22 mouse cellular contexts compared by ENCODE assay signal in genomic region chr4:129326191-129326590, GRCm38 (mm10). TPM values are rescaled to one million over a fixed set of nuclear protein-coding genes. Genes with fewer than 3 reads are reported as not detected.
A peak's percentile ranks its signal among the peaks of the same experiment; 100 is the strongest.
DNase-seq lines count a peak whose midpoint lies in the region; ATAC-seq and TF ChIP-seq lines count a peak whose summit lies in the region.
"Had no signal": no experiment of that assay in that cellular context is flagged by ENCODE, and none has a peak within 500 bp of the region (broad histone marks: within the 10 kb centered on the region; RNA-seq: fewer than 3 reads in every experiment).

No protein-coding gene starts in this region.

- peaks cover 95% of the 10 kb centered on the region for H3K36me3 ChIP-seq in kidney, embryonic 15.5 days
- peaks cover 35% of the 10 kb centered on the region for H3K36me3 ChIP-seq in liver, adult 2 months (ENCODE audit: control insufficient read depth, insufficient read depth, low read length)
- peaks cover 70% of the 10 kb centered on the region for H3K36me3 ChIP-seq in heart, embryonic 12.5 days

- H3K27me3 ChIP-seq in kidney, embryonic 15.5 days: no peaks in the 10 kb centered on the region
- H3K27me3 ChIP-seq in liver, adult 2 months (ENCODE audit: control insufficient read depth, insufficient read depth, low read length): no peaks in the 10 kb centered on the region
- H3K27me3 ChIP-seq in heart, embryonic 12.5 days (replicated peaks): no peaks in the 10 kb centered on the region
- H3K27me3 ChIP-seq: forebrain, embryonic 13.5 days; hindbrain, embryonic 12.5 days had no signal

- peaks cover 16% of the 10 kb centered on the region for H3K4me1 ChIP-seq in kidney, embryonic 15.5 days
- peaks cover 26% of the 10 kb centered on the region for H3K4me1 ChIP-seq in liver, adult 2 months (ENCODE audit: control insufficient read depth, insufficient read depth, low read length)
- peaks cover 14% of the 10 kb centered on the region for H3K4me1 ChIP-seq in heart, embryonic 12.5 days (replicated peaks)

- no peak overlapping the region for H3K4me3 ChIP-seq in kidney, embryonic 15.5 days (replicated peaks)
- no peak overlapping the region for H3K4me3 ChIP-seq in liver, adult 2 months (ENCODE audit: insufficient read depth, low read depth, low read length)
- no peak overlapping the region for H3K4me3 ChIP-seq in heart, embryonic 12.5 days
- H3K4me3 ChIP-seq: embryonic facial prominence, embryonic 10.5 days; forebrain, embryonic 13.5 days; hindbrain, embryonic 12.5 days had no signal

- WGBS in kidney, embryonic 15.5 days: 79% methylated on average over 1 of the region's 1 CpGs
- WGBS in liver, adult 2 months: 7% methylated on average over 1 of the region's 1 CpGs
- WGBS in heart, embryonic 12.5 days: 78% methylated on average over 1 of the region's 1 CpGs

- peaks cover 19% of the 10 kb centered on the region for H3K79me2 ChIP-seq in liver, adult 2 months (ENCODE audit: control insufficient read depth, insufficient read depth, low read length)

- no peak overlapping the region for H3K4me2 ChIP-seq in kidney, embryonic 15.5 days
- no peak overlapping the region for H3K4me2 ChIP-seq in heart, embryonic 12.5 days
- H3K4me2 ChIP-seq: forebrain, embryonic 13.5 days; hindbrain, embryonic 12.5 days had no signal

- no peak overlapping the region for H3K9ac ChIP-seq in kidney, embryonic 15.5 days
- peak overlapping the region; percentile 21 for H3K9ac ChIP-seq in liver, adult 2 months (ENCODE audit: low read depth, low read length)
- no peak overlapping the region for H3K9ac ChIP-seq in heart, embryonic 12.5 days
- H3K9ac ChIP-seq: forebrain, embryonic 13.5 days; forebrain, postnatal 0 days; hindbrain, embryonic 12.5 days had no signal

- no peak for TF ChIP-seq CTCF in liver, adult 2 months (IDR thresholded peaks at IDR 0.05; ENCODE audit: low read depth, low read length)

- peak; percentile 23 for DNase-seq in adrenal gland, adult 2 months
- no peak for DNase-seq in adrenal gland, adult 18-20 months (ENCODE audit: low spot score in 2 of 2)
- DNase-seq in kidney, adult 8-10 months: peak; percentile 33 to 69
- peak; percentile 83 for DNase-seq in liver, adult 2 months (ENCODE audit: extremely low read depth, low read depth, low spot score)
- DNase-seq in liver: no peak
- DNase-seq: adrenal gland, postnatal 25 days; B cell, adult 2 months; cerebellum, adult 18-20 months; cerebellum, adult 9-11 months; cerebellum, postnatal 36 days; forebrain, postnatal 0 days; gastrocnemius, postnatal 36 days; heart, adult 11 months; heart, postnatal 10 days; heart, postnatal 4 days had no signal

- H3K9me3 ChIP-seq in kidney, embryonic 15.5 days (replicated peaks): no peaks in the 10 kb centered on the region
- H3K9me3 ChIP-seq in heart, embryonic 12.5 days (replicated peaks): no peaks in the 10 kb centered on the region
- H3K9me3 ChIP-seq: embryonic facial prominence, embryonic 10.5 days; forebrain, embryonic 13.5 days; hindbrain, embryonic 12.5 days had no signal

- no peak for ATAC-seq in kidney, embryonic 15.5 days (replicated peaks; ENCODE audit: low FRiP score)
- ATAC-seq in heart, embryonic 12.5 days (ENCODE audit: insufficient number of reproducible peaks, low FRiP score): no peak
- ATAC-seq: CD4-positive, CD25-positive, alpha-beta regulatory T cell, adult 4 months; forebrain, embryonic 13.5 days; forebrain, postnatal 0 days; hindbrain, embryonic 16.5 days had no signal

- TF ChIP-seq POLR2A in liver, adult 2 months (IDR thresholded peaks at IDR 0.05; ENCODE audit: extremely low read depth, insufficient read depth, low read length): no peak

- no peak overlapping the region for H3K27ac ChIP-seq in kidney, embryonic 15.5 days
- peak overlapping the region; percentile 90 for H3K27ac ChIP-seq in liver, adult 2 months (replicated peaks; ENCODE audit: insufficient read depth, low read depth, low read length)
- H3K27ac ChIP-seq in heart, embryonic 12.5 days (ENCODE audit: poor library complexity, severe bottlenecking): no peak overlapping the region
- H3K27ac ChIP-seq: embryonic facial prominence, embryonic 10.5 days; forebrain, embryonic 13.5 days; hindbrain, embryonic 12.5 days had no signal

RNA-seq across cellular contexts. Expression of gene Rbbp4, which starts 9.0 kb away (rescaled TPM):
- total RNA-seq in adrenal gland, adult 2 months (2021): 100 to 1,000 TPM; 116 to 144 TPM
- polyA plus RNA-seq in adrenal gland, adult 2 months (2012; rRNA removed): 9.7 and 10.4 TPM in 2 replicates
- total RNA-seq in adrenal gland, adult 18-20 months (2021): 100 to 1,000 TPM; 128 to 132 TPM
- polyA plus RNA-seq in kidney, embryonic 15.5 days (2015; fragmentation: Nextera tagmentation; extraction: Ambion mirVana): 430 and 490 TPM in 2 replicates
- 40.3 and 47.2 TPM in 2 replicates for total RNA-seq in liver, adult 2 months (2014; rRNA removed)
- 15.1 and 17.2 TPM in 2 replicates for polyA plus RNA-seq in liver, adult 2 months (2012; rRNA removed)
- polyA plus RNA-seq in heart, embryonic 12.5 days (2016; fragmentation: Nextera tagmentation; extraction: Ambion mirVana): 342 TPM in 2 replicates

RNA-seq across cellular contexts. Expression of gene Zbtb8os, which starts 9.3 kb away (rescaled TPM):
- total RNA-seq in adrenal gland, adult 2 months (2021): 10 to 100 TPM; 42.7 to 48.4 TPM
- polyA plus RNA-seq in adrenal gland, adult 2 months (2012; rRNA removed): 4.1 and 5.3 TPM in 2 replicates
- 10 to 100 TPM; 49.4 to 52.4 TPM for total RNA-seq in adrenal gland, adult 18-20 months (2021)
- polyA plus RNA-seq in kidney, embryonic 15.5 days (2015; fragmentation: Nextera tagmentation; extraction: Ambion mirVana): 46.9 and 47.5 TPM in 2 replicates
- total RNA-seq in liver, adult 2 months (2014; rRNA removed): 24.7 and 32.8 TPM in 2 replicates
- 14.7 and 16.7 TPM in 2 replicates for polyA plus RNA-seq in liver, adult 2 months (2012; rRNA removed)
- polyA plus RNA-seq in heart, embryonic 12.5 days (2016; fragmentation: Nextera tagmentation; extraction: Ambion mirVana): 46.7 and 51.1 TPM in 2 replicates

RNA-seq across cellular contexts. Expression of gene Sync, which starts 38.8 kb away (rescaled TPM):
- under 1 TPM; 0.66 to 0.97 TPM for total RNA-seq in adrenal gland, adult 2 months (2021)
- polyA plus RNA-seq in adrenal gland, adult 2 months (2012; rRNA removed): 0.11 and 0.32 TPM in 2 replicates
- total RNA-seq in adrenal gland, adult 18-20 months (2021): 1 to 10 TPM in 1 of 2 experiments, under 1 TPM in 1; 0.76 to 1.5 TPM
- 1.1 and 1.6 TPM in 2 replicates for polyA plus RNA-seq in kidney, embryonic 15.5 days (2015; fragmentation: Nextera tagmentation; extraction: Ambion mirVana)
- not detected in 2 replicates for total RNA-seq in liver, adult 2 months (2014; rRNA removed)
- 0.04 and 0.05 TPM in 2 replicates for polyA plus RNA-seq in liver, adult 2 months (2012; rRNA removed)
- polyA plus RNA-seq in heart, embryonic 12.5 days (2016; fragmentation: Nextera tagmentation; extraction: Ambion mirVana): 1.1 and 1.3 TPM in 2 replicates

RNA-seq across cellular contexts. Expression of gene Zbtb8a, which starts 51.7 kb away (rescaled TPM):
- total RNA-seq in adrenal gland, adult 2 months (2021): 1 to 10 TPM; 6.1 to 6.4 TPM
- polyA plus RNA-seq in adrenal gland, adult 2 months (2012; rRNA removed): 2.4 and 2.7 TPM in 2 replicates
- total RNA-seq in adrenal gland, adult 18-20 months (2021): 1 to 10 TPM; 2.7 to 3.7 TPM
- 15.7 and 18.0 TPM in 2 replicates for polyA plus RNA-seq in kidney, embryonic 15.5 days (2015; fragmentation: Nextera tagmentation; extraction: Ambion mirVana)
- 1.3 and 1.7 TPM in 2 replicates for total RNA-seq in liver, adult 2 months (2014; rRNA removed)
- polyA plus RNA-seq in liver, adult 2 months (2012; rRNA removed): 1.6 and 1.7 TPM in 2 replicates
- polyA plus RNA-seq in heart, embryonic 12.5 days (2016; fragmentation: Nextera tagmentation; extraction: Ambion mirVana): 11.1 and 11.8 TPM in 2 replicates

Comparison
In these comparisons a context has a peak if more than half of its experiments do, and no peak if none do; other contexts are left out.
1. DNase-seq: peak in adrenal gland, adult 2 months (single experiment), kidney, adult 8-10 months (2 of 2) and liver, adult 2 months (single experiment); none in adrenal gland, adult 18-20 months (0 of 2) and liver (single experiment).
2. RNA of gene Rbbp4, which starts 9.0 kb away (polyA plus RNA-seq): 430 to 490 TPM in kidney, embryonic 15.5 days and 342 TPM in heart, embryonic 12.5 days; 15.1 to 17.2 TPM in liver, adult 2 months and 9.7 to 10.4 TPM in adrenal gland, adult 2 months; every median in the first group is over 10 times any median in the second.